Mouse (Mus musculus) MEL (cell line): ENCODE data around the gene Ranbp3l.

Source experiments
- CHD1 ChIP-seq: IDR thresholded peaks from 2 replicates; pipeline ENCODE4 v1.6.1; 2012; ENCODE audit warnings: low read depth, mild to moderate bottlenecking, inconsistent platforms, low read length, improper control_type of control experiment
- CTCF ChIP-seq, 3 experiments: IDR thresholded peaks in 2 of 3; conservative IDR thresholded peaks in 1 of 3; 2 replicates each; pipeline ENCODE4 v1.5.1; 2011 to 2012; ENCODE audit warnings: low read length in 3 of 3, low read depth in 2 of 3, mild to moderate bottlenecking in 2 of 3, improper control_type of control experiment in 1 of 3, inconsistent platforms in 1 of 3, mixed read lengths in 1 of 3, moderate library complexity in 1 of 3; ENCODE audit not compliant: control insufficient read depth in 1 of 3, insufficient read depth in 1 of 3, poor library complexity in 1 of 3, severe bottlenecking in 1 of 3
- ELF1 ChIP-seq: IDR thresholded peaks from 2 replicates; pipeline ENCODE4 v1.6.1; 2014; ENCODE audit warnings: low read depth, mild to moderate bottlenecking, inconsistent platforms, low read length, improper control_type of control experiment, moderate library complexity
- EP300 ChIP-seq, 2 experiments: IDR thresholded peaks; 2 replicates each; pipeline ENCODE4 v1.6.1; 2011; ENCODE audit warnings: improper control_type of control experiment in 2 of 2, low read length in 2 of 2, low read depth in 1 of 2, mild to moderate bottlenecking in 1 of 2
- HCFC1 ChIP-seq: IDR thresholded peaks from 2 replicates; pipeline ENCODE4 v1.6.1; 2012; ENCODE audit warnings: low read depth, mild to moderate bottlenecking, inconsistent platforms, low read length, improper control_type of control experiment, moderate library complexity
- MAFK ChIP-seq: IDR thresholded peaks from 2 replicates; pipeline ENCODE4 v1.6.1; 2011; ENCODE audit warnings: low read depth, mild to moderate bottlenecking, low read length, improper control_type of control experiment, borderline replicate concordance
- MAZ ChIP-seq: IDR thresholded peaks from 2 replicates; pipeline ENCODE4 v1.6.1; 2012; ENCODE audit warnings: low read depth, mild to moderate bottlenecking, inconsistent platforms, low read length, improper control_type of control experiment
- POLR2A ChIP-seq, 2 experiments: IDR thresholded peaks; 2 replicates each; pipeline ENCODE4 v1.6.1; 2011 to 2012; ENCODE audit warnings: low read length in 2 of 2, mild to moderate bottlenecking in 2 of 2, control low read depth in 1 of 2, improper control_type of control experiment in 1 of 2, low read depth in 1 of 2, moderate library complexity in 1 of 2; ENCODE audit not compliant: control insufficient read depth in 1 of 2, insufficient read depth in 1 of 2, poor library complexity in 1 of 2
- POLR2AphosphoS2 ChIP-seq: IDR thresholded peaks from 2 replicates; pipeline ENCODE4 v1.6.1; 2011; ENCODE audit warnings: low read length, improper control_type of control experiment
- RAD21 ChIP-seq: IDR thresholded peaks from 2 replicates; pipeline ENCODE4 v1.6.1; 2011; ENCODE audit warnings: mild to moderate bottlenecking, low read depth, low read length, improper control_type of control experiment
- TCF12 ChIP-seq: IDR thresholded peaks from 2 replicates; pipeline ENCODE4 v1.6.1; 2014; ENCODE audit warnings: low read depth, mild to moderate bottlenecking, inconsistent platforms, low read length, improper control_type of control experiment, moderate library complexity
- USF1 ChIP-seq: IDR thresholded peaks from 2 replicates; pipeline ENCODE4 v1.6.1; 2014; ENCODE audit warnings: low read depth, mild to moderate bottlenecking, inconsistent platforms, low read length, improper control_type of control experiment, moderate library complexity
- ZC3H11A ChIP-seq: IDR thresholded peaks from 2 replicates; pipeline ENCODE4 v1.6.1; 2012; ENCODE audit warnings: low read depth, mild to moderate bottlenecking, inconsistent platforms, low read length, improper control_type of control experiment
- ZMIZ1 ChIP-seq: IDR thresholded peaks from 2 replicates; pipeline ENCODE4 v1.6.1; 2012; ENCODE audit warnings: low read depth, mild to moderate bottlenecking, inconsistent platforms, low read length, improper control_type of control experiment, moderate library complexity

DNA sequence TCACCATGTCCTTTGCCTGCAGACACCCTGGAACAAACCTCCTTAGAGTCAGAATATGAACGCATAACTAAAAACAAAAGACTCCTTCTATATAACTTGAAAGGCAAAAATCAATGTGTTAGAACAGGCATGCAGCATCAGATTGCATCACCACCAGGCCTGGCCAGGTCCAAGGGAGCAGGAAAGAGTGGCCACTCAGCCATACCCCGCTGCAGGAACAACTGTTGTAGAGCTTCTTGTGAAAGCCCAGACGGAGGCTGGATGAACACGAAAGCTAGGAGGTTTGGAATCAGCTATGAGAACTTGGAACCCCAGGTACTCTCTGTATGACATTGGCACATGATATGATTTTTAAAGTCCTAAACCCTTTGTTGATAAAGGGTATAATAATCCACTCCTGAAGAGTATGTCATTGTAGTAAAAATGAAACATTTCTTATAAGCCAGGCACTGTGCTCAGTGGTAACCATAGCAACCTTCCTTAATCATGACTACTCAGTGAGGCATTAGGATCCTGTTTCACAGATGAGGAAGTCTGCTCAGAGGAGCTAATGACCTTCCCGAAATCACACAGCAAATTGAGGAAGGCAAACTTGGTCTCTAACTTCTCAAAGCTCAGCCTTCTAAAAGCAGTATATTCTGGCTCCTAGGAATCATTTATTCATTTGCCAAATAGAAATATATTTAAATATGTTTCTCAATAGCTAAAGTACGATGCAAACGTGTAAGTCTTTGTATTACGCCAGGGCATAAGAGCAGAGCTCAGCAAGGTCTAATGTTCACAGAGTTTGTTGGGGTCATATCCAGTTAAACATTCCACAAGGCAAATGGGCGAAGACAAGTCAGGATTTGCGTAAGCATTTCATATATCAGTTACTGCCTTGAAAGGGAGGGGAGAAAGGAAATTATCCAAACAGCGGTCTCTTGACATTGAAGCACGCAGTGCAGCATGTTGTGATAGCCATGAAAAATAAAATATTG, 24.4 kb downstream of the Ranbp3l start:
- no peak for TF ChIP-seq CTCF (IDR thresholded peaks at IDR 0.05 in 2 of 3, conservative IDR thresholded peaks at IDR 0.05 in 1 of 3; ENCODE audit: control insufficient read depth in 1 of 3, insufficient read depth in 1 of 3, low read depth in 2 of 3, low read length in 3 of 3, poor library complexity in 1 of 3, severe bottlenecking in 1 of 3)
- no peak for TF ChIP-seq POLR2A (IDR thresholded peaks at IDR 0.05; ENCODE audit: control insufficient read depth in 1 of 2, insufficient read depth in 1 of 2, low read depth in 1 of 2, low read length in 2 of 2, poor library complexity in 1 of 2)
- TF ChIP-seq MAFK = no peak
- no peak for TF ChIP-seq HCFC1
- TF ChIP-seq MAZ = no peak
- TF ChIP-seq ZC3H11A = no peak
- TF ChIP-seq POLR2AphosphoS2 = no peak
- TF ChIP-seq RAD21 = no peak
- no peak for TF ChIP-seq ELF1
- TF ChIP-seq USF1 = no peak
- no peak for TF ChIP-seq ZMIZ1
- no peak for TF ChIP-seq TCF12
- TF ChIP-seq EP300 (IDR thresholded peaks at IDR 0.05; ENCODE audit: low read depth in 1 of 2, low read length in 2 of 2) = no peak
- TF ChIP-seq CHD1 = no peak
